Mouse (Mus musculus) megakaryocyte, adult 5-6 weeks (primary cell): ENCODE results near the gene Ifit1bl2. TPM values are rescaled to one million over a fixed set of nuclear protein-coding genes. Genes with fewer than 3 reads are reported as not detected.
A peak's percentile ranks its signal among the peaks of the same experiment; 100 is the strongest.
"Not testable (repeated sequence)": the region's sequence is repeated elsewhere in the genome, so short reads cannot be mapped to it uniquely, and the experiment has no call there.

Source experiments
- ATAC-seq: 2 replicates; pipeline ENCODE4 v1.8.0; 2016; ENCODE audit warnings: mild to moderate bottlenecking, inconsistent platforms; ENCODE audit not compliant: poor library complexity, severe bottlenecking
- total RNA-seq, 2 experiments: library from RNA; stranded (forward) in 1 of 2; stranded (reverse) in 1 of 2; fragments of 153-499, 151-499 nt in 1 of 2; fragments of 221-1000, 200-1000 nt in 1 of 2; gene quantifications; 2 replicates each; pipeline versions ENCODE4 v1.2.3 to v1.2.4; 2015 to 2017

Gene Ifit1bl2
- total RNA-seq, 2 experiments from 2014 or later, result 3.8 to 8.1 TPM

DNA sequence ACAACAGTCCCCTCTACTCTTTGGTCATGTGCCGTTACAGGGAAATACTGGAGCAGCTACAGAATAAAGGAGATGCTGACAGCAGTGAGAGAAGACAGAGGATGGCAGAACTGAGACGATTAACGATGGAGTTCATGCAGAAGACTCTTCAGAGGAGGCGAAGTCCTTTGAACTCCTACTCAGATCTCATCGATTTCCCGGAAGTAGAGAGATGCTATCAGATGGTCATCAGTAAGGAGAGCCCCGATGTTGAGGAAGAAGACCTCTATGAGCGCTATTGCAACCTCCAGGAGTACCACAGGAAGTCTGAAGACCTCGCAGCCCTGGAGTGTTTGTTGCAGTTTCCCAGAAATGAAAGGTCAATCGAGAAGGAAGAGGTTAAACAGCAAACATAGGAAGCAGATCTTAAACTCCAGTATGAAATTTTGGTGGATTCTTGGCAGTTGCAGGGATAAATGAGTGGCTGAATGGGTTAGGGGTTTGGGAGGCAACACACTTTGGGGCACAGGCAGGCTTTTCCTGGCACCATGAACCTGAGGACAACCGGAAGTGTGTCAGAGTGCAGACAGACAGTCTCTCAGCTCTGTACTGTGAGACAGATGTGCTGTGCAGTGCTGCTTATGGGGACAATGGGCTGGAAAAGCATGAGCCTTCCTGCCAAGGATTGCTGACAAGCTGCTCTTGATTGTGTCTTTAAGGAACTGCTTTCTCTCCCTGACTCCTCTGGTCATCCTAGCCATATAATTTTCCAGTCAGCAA is 28.1 kb downstream of the Ifit1bl2 start:
- not testable (repeated sequence) for ATAC-seq

- ATAC-seq, result not testable (repeated sequence)
Measured at GRCm38 (mm10) chr19:34610118-34610517, 30.4 kb downstream of the Ifit1bl2 start.

DNA sequence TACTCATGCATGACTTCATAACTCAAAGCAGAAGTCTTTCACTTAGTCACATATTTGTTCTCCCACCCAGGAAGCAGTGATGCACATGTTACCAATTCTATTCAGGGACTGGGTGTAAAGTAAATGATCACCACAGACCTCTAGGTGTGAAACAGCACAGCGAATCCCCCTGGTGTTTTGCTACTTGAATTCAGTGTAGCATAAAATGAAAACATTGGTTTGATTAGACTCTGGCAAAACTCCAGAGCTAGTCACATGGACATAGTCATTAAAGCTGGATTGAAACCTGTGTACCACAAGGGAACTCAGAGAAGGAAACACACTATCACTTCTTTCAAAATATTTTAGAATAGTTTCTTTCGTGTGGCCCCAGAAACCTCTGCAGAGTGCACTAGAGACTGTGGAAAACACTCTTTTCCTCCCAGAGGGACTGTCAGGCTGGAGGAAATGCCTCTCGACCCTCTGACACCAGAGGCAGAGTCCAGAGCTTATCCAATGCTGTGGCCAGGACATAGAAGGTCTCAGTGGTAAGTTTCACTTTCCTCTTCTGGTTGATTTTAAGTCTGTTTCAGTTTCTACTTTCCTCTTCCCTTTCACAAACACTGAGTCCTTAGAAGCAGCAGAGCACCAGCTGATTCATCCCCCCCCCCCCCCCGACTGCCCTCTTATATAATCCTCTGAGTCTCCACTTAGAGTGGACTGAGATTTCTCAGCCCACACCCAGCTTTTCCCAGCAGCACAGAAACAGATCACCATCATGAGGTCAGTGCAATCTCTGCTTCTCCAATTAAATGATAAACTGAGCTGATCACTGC is 33.1 kb downstream of the Ifit1bl2 start, which contains the start of gene Ifit3b:
Ifit3b (plus strand) TSS at position 734 of the 815 bp plus-strand sequence.
- peak; percentile 88 for ATAC-seq

- no peak for ATAC-seq
Measured at GRCm38 (mm10) chr19:34605472-34605871, 35.1 kb downstream of the Ifit1bl2 start.

GRCm38 (mm10) chr19:34601888-34602287 is 38.7 kb downstream of the Ifit1bl2 start, which contains the start of gene Ifit1bl1:
Ifit1bl1 (minus strand) TSS chr19:34601956.
- peak; percentile 73 for ATAC-seq

DNA sequence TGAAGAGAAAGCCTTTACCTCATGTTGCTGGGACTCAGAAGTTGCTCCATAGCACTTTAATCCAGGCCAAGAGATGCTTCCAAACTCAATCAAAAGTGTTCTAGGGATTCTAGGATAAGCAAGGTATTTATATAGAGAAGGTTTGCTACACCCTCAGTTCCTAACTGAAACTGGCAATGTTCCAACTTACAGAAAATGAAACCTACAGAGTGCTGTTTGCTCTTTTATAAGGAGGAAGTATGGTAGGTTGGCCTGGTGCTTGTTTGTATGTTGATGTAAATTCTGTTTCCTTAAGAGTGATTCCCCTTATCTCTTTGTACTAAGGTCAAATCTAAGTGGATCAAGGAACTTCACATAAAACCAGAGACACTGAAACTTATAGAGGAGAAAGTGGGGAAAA is 41.3 kb downstream of the Ifit1bl2 start:
- peak; percentile 69 for ATAC-seq

- ATAC-seq, result no peak
Measured at GRCm38 (mm10) chr19:34598341-34598740, 42.2 kb downstream of the Ifit1bl2 start.

DNA sequence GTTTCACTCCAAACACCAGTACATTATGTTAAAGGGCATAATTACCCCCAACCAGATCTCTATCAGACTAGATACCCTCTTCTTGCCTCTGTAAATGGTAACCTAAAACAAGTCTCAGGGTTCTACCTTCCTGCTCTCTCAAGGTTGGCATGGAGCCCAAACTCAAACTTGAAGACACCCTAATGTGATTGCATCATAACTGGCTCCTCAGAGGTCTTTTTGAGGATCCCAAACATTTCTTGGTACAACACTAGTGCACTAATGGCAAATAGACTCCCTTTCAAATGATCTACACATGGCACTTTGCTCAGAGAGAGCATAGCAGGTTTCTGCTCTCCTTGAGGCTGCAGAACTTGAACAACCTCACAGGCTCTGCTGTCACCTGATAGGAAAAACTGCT is 43.7 kb downstream of the Ifit1bl2 start:
- no peak for ATAC-seq

- not testable (repeated sequence) for ATAC-seq
Measured at GRCm38 (mm10) chr19:34594523-34594922, 46.0 kb downstream of the Ifit1bl2 start.

- ATAC-seq, result no peak
Measured at GRCm38 (mm10) chr19:34593456-34593855, 47.1 kb downstream of the Ifit1bl2 start.

GRCm38 (mm10) chr19:34588959-34589358 is 51.6 kb downstream of the Ifit1bl2 start:
- peak; percentile 14; the same call in 1 of the 2 replicates for ATAC-seq

DNA sequence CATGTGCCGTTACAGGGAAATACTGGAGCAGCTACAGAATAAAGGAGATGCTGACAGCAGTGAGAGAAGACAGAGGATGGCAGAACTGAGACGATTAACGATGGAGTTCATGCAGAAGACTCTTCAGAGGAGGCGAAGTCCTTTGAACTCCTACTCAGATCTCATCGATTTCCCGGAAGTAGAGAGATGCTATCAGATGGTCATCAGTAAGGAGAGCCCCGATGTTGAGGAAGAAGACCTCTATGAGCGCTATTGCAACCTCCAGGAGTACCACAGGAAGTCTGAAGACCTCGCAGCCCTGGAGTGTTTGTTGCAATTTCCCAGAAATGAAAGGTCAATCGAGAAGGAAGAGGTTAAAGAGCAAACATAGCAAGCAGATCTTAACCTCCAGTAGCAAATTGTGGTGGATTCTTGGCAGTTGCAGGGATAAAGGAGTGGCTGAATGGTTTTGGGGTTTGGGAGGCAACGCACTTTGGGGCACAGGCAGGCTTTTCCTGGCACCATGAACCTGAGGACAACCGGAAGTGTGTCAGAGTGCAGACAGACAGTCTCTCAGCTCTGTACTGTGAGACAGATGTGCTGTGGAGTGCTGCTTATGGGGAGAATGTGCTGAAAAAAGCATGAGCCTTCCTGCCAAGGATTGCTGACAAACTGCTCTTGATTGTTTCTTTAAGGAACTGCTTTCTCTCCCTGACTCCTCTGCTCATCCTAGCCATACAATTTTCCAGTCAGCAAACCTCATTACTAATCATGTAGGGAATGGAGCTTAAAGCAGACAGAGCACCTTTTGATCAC is 52.4 kb downstream of the Ifit1bl2 start:
- 0 out of 2 replicates have a peak, but pooled peaks have one; percentile 10 for ATAC-seq

DNA sequence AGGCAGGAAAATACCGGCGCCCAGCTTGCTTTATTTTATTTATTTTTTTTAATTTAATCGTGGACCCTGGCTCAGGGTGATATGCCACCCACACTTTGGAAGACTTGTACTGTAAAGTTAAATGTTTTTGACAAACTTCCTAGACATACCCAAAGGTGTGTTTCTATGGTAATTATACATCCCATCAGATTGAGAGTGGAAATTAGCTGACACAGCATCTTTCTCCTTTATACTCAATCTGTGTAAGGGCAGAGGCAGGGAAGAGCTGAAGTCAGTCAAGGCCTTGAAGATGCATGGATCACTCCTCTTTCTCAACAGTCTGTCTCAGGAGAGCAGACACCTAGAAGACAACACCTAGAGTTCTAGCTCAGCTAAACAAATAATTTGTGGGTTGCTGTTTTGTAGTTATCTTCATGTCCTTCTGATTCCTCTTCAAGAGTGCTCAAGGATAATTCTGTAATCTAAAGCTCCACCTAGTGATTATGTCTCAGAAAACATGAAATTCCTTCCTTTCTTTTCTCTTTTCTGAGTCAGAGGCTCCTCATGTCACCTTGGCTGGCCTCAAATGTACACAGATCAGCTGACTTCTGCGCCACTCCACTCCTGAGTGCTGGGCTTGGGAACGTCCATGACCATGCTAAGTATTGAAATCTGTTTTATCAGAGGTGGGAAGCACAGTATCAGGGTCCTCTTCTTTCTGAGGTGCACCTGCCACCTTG is 54.6 kb downstream of the Ifit1bl2 start:
- not testable (repeated sequence) for ATAC-seq

DNA sequence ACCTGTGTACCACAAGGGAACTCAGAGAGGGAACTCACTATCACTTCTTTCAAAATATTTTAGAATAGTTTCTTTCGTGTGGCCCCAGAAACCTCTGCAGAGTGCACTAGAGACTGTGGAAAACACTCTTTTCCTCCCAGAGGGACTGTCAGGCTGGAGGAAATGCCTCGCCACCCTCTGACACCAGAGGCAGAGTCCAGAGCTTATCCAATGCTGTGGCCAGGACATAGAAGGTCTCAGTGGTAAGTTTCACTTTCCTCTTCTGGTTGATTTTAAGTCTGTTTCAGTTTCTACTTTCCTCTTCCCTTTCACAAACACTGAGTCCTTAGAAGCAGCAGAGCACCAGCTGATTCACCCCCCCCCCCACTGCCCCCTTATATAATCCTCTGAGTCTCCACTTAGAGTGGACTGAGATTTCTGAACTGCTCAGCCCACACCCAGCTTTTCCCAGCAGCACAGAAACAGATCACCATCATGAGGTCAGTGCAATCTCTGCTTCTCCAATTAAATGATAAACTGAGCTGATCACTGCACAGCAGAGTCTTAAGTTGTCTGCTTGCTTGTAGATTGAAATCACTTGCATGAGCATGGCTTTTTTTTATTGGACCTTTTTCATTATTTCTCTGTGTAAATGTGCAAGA is 57.3 kb downstream of the Ifit1bl2 start, which contains the start of gene Ifit3:
Ifit3 (plus strand) TSS at position 406 of the 641 bp plus-strand sequence.
- ATAC-seq, result peak; percentile 90

GRCm38 (mm10) chr19:34582696-34583095 is 57.8 kb downstream of the Ifit1bl2 start:
- peak; percentile 75 for ATAC-seq

DNA sequence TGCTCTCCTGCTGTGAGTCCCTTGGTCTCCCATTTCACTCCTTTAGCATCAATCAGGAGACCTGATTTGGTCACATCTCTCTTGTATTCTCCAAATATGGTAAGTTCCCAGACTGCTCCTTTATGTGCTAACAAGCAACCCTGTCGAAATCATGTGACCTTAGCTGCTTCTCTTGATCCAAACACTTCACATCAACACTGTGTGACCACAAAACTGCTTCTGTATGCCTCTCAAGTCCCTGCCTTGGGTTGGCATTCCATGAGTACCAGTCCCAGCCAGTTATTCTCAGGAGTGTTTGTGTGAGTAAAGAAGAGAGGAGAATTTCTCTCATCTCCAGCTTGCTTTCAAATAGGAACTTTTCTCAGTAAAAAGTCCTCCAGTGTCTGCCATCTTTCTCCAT is 63.4 kb downstream of the Ifit1bl2 start:
- ATAC-seq, result no peak

DNA sequence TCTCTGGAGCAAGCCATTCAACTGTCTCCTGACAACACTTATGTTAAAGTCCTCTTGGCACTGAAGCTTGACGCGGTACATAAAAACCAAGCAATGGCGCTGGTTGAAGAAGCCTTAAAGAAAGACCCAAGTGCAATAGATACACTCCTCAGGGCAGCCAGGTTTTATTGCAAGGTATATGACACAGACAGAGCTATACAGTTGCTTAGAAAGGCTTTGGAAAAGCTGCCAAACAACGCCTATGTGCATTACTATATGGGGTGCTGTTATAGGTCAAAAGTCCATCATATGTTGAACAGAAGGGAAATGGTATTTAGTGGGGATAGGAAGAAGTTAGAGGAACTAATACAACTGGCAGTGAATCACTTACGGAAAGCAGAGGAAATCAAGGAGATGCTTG is 66.9 kb downstream of the Ifit1bl2 start:
- no peak for ATAC-seq

DNA sequence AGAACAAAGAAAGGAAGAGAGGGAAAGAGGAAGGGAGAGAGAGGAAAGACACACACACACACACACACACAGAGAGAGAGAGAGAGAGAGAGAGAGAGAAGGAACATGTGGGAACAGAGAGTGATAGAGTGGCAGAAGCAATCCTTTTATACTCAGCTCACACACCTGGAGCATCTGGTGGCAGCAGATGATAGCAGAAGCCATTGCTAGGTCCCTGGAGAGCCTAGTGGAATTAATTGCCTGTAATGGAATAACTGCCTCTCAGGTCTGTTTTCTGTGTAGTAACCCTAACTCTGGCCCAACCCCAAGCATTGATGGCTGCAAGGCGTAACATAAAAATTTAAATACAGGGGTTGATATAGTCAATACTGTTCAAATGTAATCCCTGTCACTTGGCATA is 69.5 kb downstream of the Ifit1bl2 start:
- no peak for ATAC-seq

DNA sequence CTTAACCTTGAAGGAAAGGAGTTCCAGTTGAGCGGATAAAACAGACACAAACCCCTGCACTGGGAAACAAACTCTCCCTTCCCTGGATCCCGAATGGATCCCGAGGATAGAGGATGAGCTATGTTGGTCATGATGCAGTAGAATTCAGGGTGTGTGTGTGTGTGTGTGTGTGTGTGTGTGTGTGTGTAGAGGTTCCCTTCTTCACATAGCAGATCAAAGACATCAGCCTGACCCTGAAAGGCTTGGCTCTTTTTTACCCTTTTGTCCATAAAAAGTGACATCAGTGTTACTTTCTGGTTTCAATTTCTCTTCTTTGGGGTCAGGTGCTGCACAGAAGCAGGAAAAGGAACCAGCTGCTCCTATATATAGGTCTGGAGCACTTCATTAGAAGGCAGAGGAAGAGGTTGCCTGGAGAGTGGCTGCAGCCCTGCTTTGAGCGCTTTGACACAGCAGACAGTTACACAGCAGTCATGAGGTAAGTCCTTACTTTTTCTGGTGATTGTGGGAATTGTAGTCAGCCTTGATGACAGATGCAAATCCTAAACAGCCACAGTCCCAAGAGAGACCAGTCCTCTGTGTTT is 70.6 kb downstream of the Ifit1bl2 start:
- ATAC-seq, result peak; percentile 52
